Mouse (Mus musculus) neural tube, embryonic 12.5 days (tissue): ENCODE measurements at regions not wholly inside any gene's neighbourhood (a gene's known extent, or its start where the extent isn't known, plus 50 kb on each side); places are given as distances from the start of the nearest gene placed in this dataset.

Experiments used
- ATAC-seq: fragments of 200-750 bp; cut with Nextera tagmentation; 2 replicates; pipeline ENCODE4 v1.8.0; 2017; ENCODE audit warnings: low read depth, mild to moderate bottlenecking, moderate TSS enrichment, moderate library complexity; ENCODE audit not compliant: low FRiP score
- H3K27ac ChIP-seq: fragments of 300-500 bp; sonication (generic); 2 replicates; pipeline ENCODE4 v1.5.1; 2016
- H3K27me3 ChIP-seq: fragments of 300-500 bp; sonication (generic); replicated peaks from 2 replicates; pipeline ENCODE4 v1.6.1; 2016; ENCODE audit warnings: mild to moderate bottlenecking
- H3K36me3 ChIP-seq: fragments of 300-500 bp; sonication (generic); 2 replicates; pipeline ENCODE4 v1.6.1; 2016; ENCODE audit warnings: mild to moderate bottlenecking
- H3K4me1 ChIP-seq: fragments of 300-500 bp; sonication (generic); 2 replicates; pipeline ENCODE4 v1.6.1; 2016
- H3K4me2 ChIP-seq: fragments of 300-500 bp; sonication (generic); replicated peaks from 2 replicates; pipeline ENCODE4 v1.6.1; 2016; ENCODE audit warnings: mild to moderate bottlenecking
- H3K4me3 ChIP-seq: fragments of 300-500 bp; sonication (generic); 2 replicates; pipeline ENCODE4 v1.5.1; 2016
- H3K9ac ChIP-seq: fragments of 300-500 bp; sonication (generic); 2 replicates; pipeline ENCODE4 v1.6.1; 2016; ENCODE audit warnings: mild to moderate bottlenecking
- H3K9me3 ChIP-seq: fragments of 300-500 bp; sonication (generic); 2 replicates; pipeline ENCODE4 v1.6.1; 2016; ENCODE audit warnings: mild to moderate bottlenecking
- WGBS: fragments of 180-500 bp; shearing (Covaris S2); methylation state at CpG from one replicate; pipeline ENCODE4 v1.1.7; 2016; 5-methylcytosine and 5-hydroxymethylcytosine counted together

GRCm38 (mm10) chr2:51355281-51355680, 206.4 kb upstream of the Rnd3 start:
- no peaks in the 10 kb centered on the region for H3K4me1 ChIP-seq
- no peak overlapping the region for H3K4me3 ChIP-seq
- no peak for ATAC-seq
- WGBS = 83% methylated on average over 7 of the region's 7 CpGs
- no peaks in the 10 kb centered on the region for H3K27me3 ChIP-seq
- no peak overlapping the region for H3K4me2 ChIP-seq
- H3K36me3 ChIP-seq = no peaks in the 10 kb centered on the region
- no peaks in the 10 kb centered on the region for H3K9me3 ChIP-seq
- H3K9ac ChIP-seq = no peak overlapping the region
- no peak overlapping the region for H3K27ac ChIP-seq

GRCm38 (mm10) chr2:51354800-51355199, 205.9 kb upstream of the Rnd3 start:
- Histone ChIP-seq H3K27me3 (no peaks in the 10 kb centered on the region), H3K9me3 (no peaks in the 10 kb centered on the region), H3K27ac (no peak overlapping the region), H3K4me3 (no peak overlapping the region), H3K4me1 (no peaks in the 10 kb centered on the region), H3K9ac (no peak overlapping the region), H3K36me3 (no peaks in the 10 kb centered on the region), H3K4me2 (no peak overlapping the region)
- no peak for ATAC-seq
- WGBS = 90% methylated on average over 4 of the region's 4 CpGs

GRCm38 (mm10) chr2:51349614-51350013, 200.7 kb upstream of the Rnd3 start:
- no peak for ATAC-seq
- Histone ChIP-seq H3K4me3 (no peak overlapping the region), H3K36me3 (no peaks in the 10 kb centered on the region), H3K27me3 (no peaks in the 10 kb centered on the region), H3K4me1 (no peaks in the 10 kb centered on the region), H3K27ac (no peak overlapping the region), H3K9ac (no peak overlapping the region), H3K9me3 (no peaks in the 10 kb centered on the region), H3K4me2 (no peak overlapping the region)
- 89% methylated on average over 2 of the region's 2 CpGs for WGBS

- Histone ChIP-seq H3K4me2 (no peak overlapping the region), H3K27ac (no peak overlapping the region), H3K4me3 (no peak overlapping the region), H3K9me3 (no peaks in the 10 kb centered on the region), H3K36me3 (no peaks in the 10 kb centered on the region), H3K27me3 (no peaks in the 10 kb centered on the region), H3K9ac (no peak overlapping the region), H3K4me1 (no peaks in the 10 kb centered on the region)
- ATAC-seq = no peak
- 86% methylated on average over 2 of the region's 2 CpGs for WGBS
These were observed 199.9 kb upstream of the Rnd3 start for GRCm38 (mm10) chr2:51348774-51349173.

- ATAC-seq = no peak
- H3K4me3 ChIP-seq = no peak overlapping the region
- no peak overlapping the region for H3K27ac ChIP-seq
- H3K4me1 ChIP-seq = no peaks in the 10 kb centered on the region
- no peak overlapping the region for H3K4me2 ChIP-seq
- H3K27me3 ChIP-seq = no peaks in the 10 kb centered on the region
- 84% methylated on average over 1 of the region's 1 CpGs for WGBS
- H3K9me3 ChIP-seq = no peaks in the 10 kb centered on the region
- no peaks in the 10 kb centered on the region for H3K36me3 ChIP-seq
- H3K9ac ChIP-seq = no peak overlapping the region
These were observed 198.2 kb upstream of the Rnd3 start for GRCm38 (mm10) chr2:51347086-51347485.

- WGBS = 77% methylated on average over 1 of the region's 1 CpGs
- no peak for ATAC-seq
- no peaks in the 10 kb centered on the region for H3K4me1 ChIP-seq
These were observed 193.5 kb upstream of the Rnd3 start for GRCm38 (mm10) chr2:51342421-51342820.

GRCm38 (mm10) chr2:51334437-51334836, 185.5 kb upstream of the Rnd3 start:
- no peak for ATAC-seq
- H3K4me2 ChIP-seq = no peak overlapping the region
- H3K4me1 ChIP-seq = no peaks in the 10 kb centered on the region; the same call in 1 of the 2 replicates
- no peaks in the 10 kb centered on the region for H3K27me3 ChIP-seq
- 45% methylated on average over 6 of the region's 6 CpGs for WGBS
- no peak overlapping the region for H3K9ac ChIP-seq
- H3K36me3 ChIP-seq = no peaks in the 10 kb centered on the region
- H3K9me3 ChIP-seq = no peaks in the 10 kb centered on the region
- H3K4me3 ChIP-seq = no peak overlapping the region
- no peak overlapping the region for H3K27ac ChIP-seq

More at GRCm38 (mm10) chr2:51342421-51342820, 193.5 kb upstream of the Rnd3 start:
- H3K36me3 ChIP-seq = no peaks in the 10 kb centered on the region
- H3K9ac ChIP-seq = no peak overlapping the region
- no peak overlapping the region for H3K27ac ChIP-seq
- no peak overlapping the region for H3K4me2 ChIP-seq
- H3K4me3 ChIP-seq = no peak overlapping the region
- H3K27me3 ChIP-seq = no peaks in the 10 kb centered on the region
- H3K9me3 ChIP-seq = no peaks in the 10 kb centered on the region

- ATAC-seq = no peak
- Histone ChIP-seq H3K9me3 (no peaks in the 10 kb centered on the region), H3K36me3 (no peaks in the 10 kb centered on the region), H3K4me2 (no peak overlapping the region), H3K27me3 (no peaks in the 10 kb centered on the region), H3K27ac (no peak overlapping the region), H3K9ac (no peak overlapping the region), H3K4me3 (no peak overlapping the region), H3K4me1 (no peaks in the 10 kb centered on the region)
- 51% methylated on average over 8 of the region's 8 CpGs for WGBS
These were observed 178.2 kb upstream of the Rnd3 start for GRCm38 (mm10) chr2:51327081-51327480.

GRCm38 (mm10) chr2:51321676-51322075, 172.8 kb upstream of the Rnd3 start:
- ATAC-seq = no peak

GRCm38 (mm10) chr2:51316452-51316851, 167.5 kb upstream of the Rnd3 start:
- Histone ChIP-seq H3K4me1 (no peaks in the 10 kb centered on the region), H3K9ac (no peak overlapping the region), H3K36me3 (no peaks in the 10 kb centered on the region), H3K4me3 (no peak overlapping the region), H3K27me3 (no peaks in the 10 kb centered on the region), H3K27ac (no peak overlapping the region), H3K9me3 (0 out of 2 replicates have a peak, but pooled peaks cover 5% of the 10 kb centered on the region), H3K4me2 (no peak overlapping the region)
- no peak for ATAC-seq
- WGBS = 83% methylated on average over 8 of the region's 8 CpGs

More at GRCm38 (mm10) chr2:51321676-51322075, 172.8 kb upstream of the Rnd3 start:
- no peaks in the 10 kb centered on the region for H3K36me3 ChIP-seq
- 0 out of 2 replicates have a peak, but pooled peaks cover 5% of the 10 kb centered on the region for H3K9me3 ChIP-seq
- H3K4me3 ChIP-seq = no peak overlapping the region
- H3K27me3 ChIP-seq = no peaks in the 10 kb centered on the region
- WGBS = 89% methylated on average over 5 of the region's 5 CpGs
- H3K4me2 ChIP-seq = no peak overlapping the region
- no peak overlapping the region for H3K27ac ChIP-seq
- no peak overlapping the region for H3K9ac ChIP-seq
- no peaks in the 10 kb centered on the region for H3K4me1 ChIP-seq

- ATAC-seq = no peak
- H3K27ac ChIP-seq = no peak overlapping the region
- 72% methylated on average over 4 of the region's 4 CpGs for WGBS
- 0 out of 2 replicates have a peak, but pooled peaks cover 5% of the 10 kb centered on the region for H3K9me3 ChIP-seq
- H3K36me3 ChIP-seq = no peaks in the 10 kb centered on the region
- no peaks in the 10 kb centered on the region for H3K4me1 ChIP-seq
- H3K9ac ChIP-seq = no peak overlapping the region
- H3K4me2 ChIP-seq = no peak overlapping the region
- H3K27me3 ChIP-seq = no peaks in the 10 kb centered on the region
- no peak overlapping the region for H3K4me3 ChIP-seq
These were observed 164.5 kb upstream of the Rnd3 start for GRCm38 (mm10) chr2:51313414-51313813.

GRCm38 (mm10) chr2:51306257-51306656, 157.3 kb upstream of the Rnd3 start:
- no peak overlapping the region for H3K4me3 ChIP-seq
- H3K27ac ChIP-seq = no peak overlapping the region
- no peak overlapping the region for H3K4me2 ChIP-seq
- H3K27me3 ChIP-seq = no peaks in the 10 kb centered on the region
- ATAC-seq = no peak
- H3K9ac ChIP-seq = no peak overlapping the region
- 74% methylated on average over 1 of the region's 1 CpGs for WGBS
- no peaks in the 10 kb centered on the region for H3K9me3 ChIP-seq
- no peaks in the 10 kb centered on the region for H3K4me1 ChIP-seq
- no peaks in the 10 kb centered on the region for H3K36me3 ChIP-seq

GRCm38 (mm10) chr2:51305411-51305810, 156.5 kb upstream of the Rnd3 start:
- Histone ChIP-seq H3K9me3 (no peaks in the 10 kb centered on the region), H3K27ac (no peak overlapping the region), H3K4me1 (no peaks in the 10 kb centered on the region), H3K4me3 (no peak overlapping the region), H3K4me2 (no peak overlapping the region), H3K9ac (no peak overlapping the region), H3K36me3 (no peaks in the 10 kb centered on the region), H3K27me3 (no peaks in the 10 kb centered on the region)
- no peak for ATAC-seq
- 67% methylated on average over 6 of the region's 6 CpGs for WGBS
